Mouse (Mus musculus): ENCODE results near the gene Kdelr1.
A peak's percentile ranks its signal among the peaks of the same experiment; 100 is the strongest.
"Not testable (repeated sequence)": the region's sequence is repeated elsewhere in the genome, so short reads cannot be mapped to it uniquely, and the experiment has no call there.

The Kdelr1 gene

GRCm38 (mm10) chr7:45870282-45871058, 2.1 kb upstream of the Kdelr1 start:
- no peak for DNase-seq (ENCODE audit: low read depth, low spot score)

DNA sequence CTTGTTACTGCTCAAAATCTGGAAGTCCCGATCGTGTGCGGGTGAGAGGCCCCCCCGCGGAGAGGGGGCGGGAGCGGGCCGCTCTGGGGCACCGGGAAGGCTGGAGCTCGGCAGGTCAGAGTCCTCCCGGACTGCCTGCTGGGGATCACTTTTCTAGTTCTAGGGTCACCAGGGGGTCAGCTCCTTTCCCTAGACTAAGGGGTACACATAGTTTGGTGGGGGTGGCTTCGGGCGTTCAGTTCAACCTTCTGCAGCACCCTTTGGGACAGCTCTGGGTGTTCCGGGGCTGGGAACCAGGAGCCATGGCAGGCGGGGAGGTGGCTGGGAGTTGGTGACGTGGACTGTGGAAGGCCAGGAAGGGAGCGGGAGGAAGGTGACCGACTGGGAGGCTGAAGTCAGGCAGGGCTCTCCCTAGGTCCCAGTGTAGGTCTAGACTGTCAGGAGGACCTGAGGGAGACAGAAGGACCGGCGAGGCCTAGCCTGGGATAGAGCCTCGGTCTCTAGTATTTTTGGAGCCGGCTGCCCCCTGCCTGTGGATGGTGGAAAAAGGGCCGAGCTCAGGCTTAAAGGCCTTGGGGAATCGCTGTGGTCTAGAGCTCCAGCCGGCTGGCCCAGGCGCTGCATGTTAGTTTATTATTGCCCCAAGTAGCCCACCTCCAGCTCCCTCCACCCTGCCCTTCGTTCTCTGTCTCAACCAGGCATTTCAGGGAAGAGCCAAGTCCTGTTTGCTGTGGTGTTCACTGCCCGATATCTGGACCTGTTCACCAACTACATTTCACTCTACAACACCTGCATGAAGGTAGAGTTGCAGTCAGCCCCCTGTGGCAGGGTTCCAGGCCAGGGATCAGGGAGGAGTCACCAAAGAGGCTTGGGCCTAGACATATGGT, 732 bp downstream of the Kdelr1 start:
- DNase-seq (ENCODE audit: low read depth, low spot score) = peak; percentile 61

DNA sequence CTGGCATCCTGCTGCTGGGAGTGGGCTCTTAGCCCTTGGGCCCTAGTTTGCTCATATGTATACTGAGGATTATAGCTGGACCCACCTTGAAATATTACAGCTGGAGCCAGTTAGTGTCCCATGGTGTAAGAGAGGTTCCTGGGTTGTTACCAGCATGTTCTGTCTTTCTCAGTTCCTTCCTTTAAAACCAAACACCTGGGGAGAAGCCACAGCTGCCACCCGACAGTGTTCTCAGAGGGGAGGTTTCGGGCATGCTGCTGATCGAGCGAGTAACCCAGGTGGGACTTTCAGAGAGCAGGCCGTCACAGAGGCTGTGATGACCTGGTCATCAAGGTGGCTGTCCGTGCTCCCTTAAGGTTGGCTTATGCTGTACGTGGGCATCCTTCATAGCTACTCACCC, 4.3 kb downstream of the Kdelr1 start:
- no peak for DNase-seq (ENCODE audit: low read depth, low spot score)

DNA sequence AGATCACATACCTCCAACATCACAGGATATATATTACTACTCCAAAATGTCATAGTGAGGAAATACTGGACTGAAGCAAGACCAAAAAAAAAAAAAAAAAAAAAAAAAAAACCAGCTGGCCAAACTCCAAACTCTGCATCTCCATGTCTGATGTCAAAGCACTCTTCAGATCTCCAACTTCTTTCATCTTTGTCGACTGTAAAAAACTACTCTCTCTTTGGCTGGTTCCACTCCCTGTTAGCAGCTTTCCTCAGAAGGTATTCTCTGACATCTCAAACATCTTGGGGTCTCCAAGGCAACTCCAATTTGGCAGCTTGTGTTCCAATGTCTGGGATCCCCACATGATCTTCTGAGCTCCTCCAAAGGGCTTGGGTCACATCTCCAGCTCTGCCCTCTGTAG, 5.7 kb downstream of the Kdelr1 start, which contains the start of gene Grin2d:
Grin2d (minus strand) TSS at position 101 of the 400 bp plus-strand sequence.
- DNase-seq (ENCODE audit: low read depth, low spot score) = not testable (repeated sequence)

- peak; percentile 58 for DNase-seq (ENCODE audit: low read depth, low spot score)
Measured at GRCm38 (mm10) chr7:45880531-45880930, 8.0 kb downstream of the Kdelr1 start.

DNA sequence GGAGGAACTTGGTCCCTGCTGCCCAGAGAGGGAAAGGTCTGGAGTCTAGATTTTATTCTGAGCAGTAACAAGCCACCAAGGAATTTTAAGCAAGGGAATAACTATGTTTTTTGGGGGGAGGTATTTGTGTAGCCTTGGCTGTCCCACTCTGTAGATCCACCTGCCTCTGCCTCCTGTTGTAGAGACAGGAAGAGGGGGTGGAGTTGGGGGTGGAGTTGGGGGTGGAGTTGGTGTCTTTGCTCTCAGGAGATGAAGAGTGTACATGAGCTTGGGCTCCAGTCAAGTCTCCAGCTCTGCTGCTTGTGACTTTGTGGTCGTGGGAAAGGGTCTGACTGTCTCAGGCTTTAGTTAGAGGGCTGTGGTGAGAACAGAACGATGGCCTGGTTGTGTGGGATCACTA, 8.4 kb downstream of the Kdelr1 start:
- DNase-seq (ENCODE audit: low read depth, low spot score) = peak; percentile 51

GRCm38 (mm10) chr7:45887246-45887645, 14.7 kb downstream of the Kdelr1 start:
- no peak for DNase-seq (ENCODE audit: low read depth, low spot score)

- DNase-seq (ENCODE audit: low read depth, low spot score) = no peak
Measured at GRCm38 (mm10) chr7:45892651-45893050, 20.1 kb downstream of the Kdelr1 start.

GRCm38 (mm10) chr7:45895931-45896516, 23.5 kb downstream of the Kdelr1 start:
- no peak for DNase-seq (ENCODE audit: low read depth, low spot score)

GRCm38 (mm10) chr7:45896517-45897257, 24.1 kb downstream of the Kdelr1 start, which contains the start of the genes Syngr4 and Tmem143:
TSS of gene Syngr4 (minus strand) at chr7:45896714.
TSS of gene Tmem143 (plus strand) at chr7:45896941.
- DNase-seq (ENCODE audit: low read depth, low spot score) = peak; percentile 99

- DNase-seq (ENCODE audit: low read depth, low spot score) = peak; percentile 90
Measured at GRCm38 (mm10) chr7:45897258-45897757, 24.7 kb downstream of the Kdelr1 start.

DNA sequence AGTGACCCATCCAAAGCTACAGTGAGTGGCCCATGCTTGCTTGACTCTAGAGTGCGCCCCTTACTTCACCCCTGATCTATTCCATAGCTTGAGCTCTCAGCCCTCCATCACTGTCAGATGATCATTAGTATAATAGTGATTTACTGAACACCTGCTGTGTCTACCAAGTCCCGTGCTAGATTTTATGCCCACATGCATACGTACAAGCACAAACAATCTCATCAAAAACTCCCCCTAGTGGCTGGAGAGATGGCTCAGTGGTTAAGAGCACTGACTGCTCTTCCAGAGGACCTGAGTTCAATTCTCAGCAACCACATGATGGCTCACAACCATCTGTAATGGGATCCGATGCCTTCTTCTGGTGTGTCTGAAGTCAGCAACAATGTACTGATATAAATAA, 25.6 kb downstream of the Kdelr1 start:
- DNase-seq (ENCODE audit: low read depth, low spot score) = peak; percentile 75

- DNase-seq (ENCODE audit: low read depth, low spot score) = peak; percentile 87
Measured at GRCm38 (mm10) chr7:45901562-45901961, 29.0 kb downstream of the Kdelr1 start.

DNA sequence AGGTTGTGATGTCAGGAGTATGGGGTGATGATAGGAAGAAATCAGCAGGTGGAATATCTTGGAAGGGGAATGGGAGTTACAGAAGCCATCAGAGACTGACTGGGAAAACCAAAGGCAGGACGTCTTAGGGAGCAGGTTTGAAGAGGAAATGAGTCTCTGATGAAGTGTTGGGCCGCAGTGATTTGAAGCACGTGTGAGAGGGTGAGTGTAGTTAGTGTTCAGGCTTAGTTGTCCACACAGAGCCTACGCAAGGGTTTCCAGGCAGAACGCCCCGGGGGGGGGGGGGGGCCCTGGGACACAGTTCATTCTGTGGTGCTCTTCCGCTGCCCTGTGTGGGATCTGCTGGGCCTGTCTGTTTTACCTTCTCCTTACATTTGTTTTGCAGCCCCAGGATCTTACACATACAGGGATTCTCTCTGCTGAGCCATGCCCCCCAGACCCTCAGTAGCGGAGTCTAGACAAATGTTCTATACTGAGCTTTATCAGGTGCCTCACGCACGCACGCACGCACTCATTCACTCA, 30.0 kb downstream of the Kdelr1 start:
- DNase-seq (ENCODE audit: low read depth, low spot score) = peak; percentile 21

DNA sequence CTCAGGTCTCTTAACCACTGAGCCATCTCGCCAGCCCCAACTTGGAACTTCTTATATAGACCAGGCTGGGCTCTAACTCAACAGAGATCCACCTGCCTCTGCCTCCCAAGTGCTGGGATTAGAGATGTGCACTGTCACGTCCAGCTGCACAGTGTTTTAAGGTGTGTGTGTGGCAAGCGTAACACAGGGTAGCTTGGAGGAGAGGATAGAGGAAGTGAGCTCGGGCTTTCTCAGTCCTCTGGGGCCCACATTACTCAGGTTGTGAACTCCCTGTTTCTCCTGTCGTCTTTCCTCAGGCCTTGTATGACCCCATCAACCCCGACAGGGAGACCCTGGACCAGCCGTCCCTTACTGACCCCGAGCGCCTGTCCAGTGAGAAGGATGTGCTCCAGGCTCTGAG, 34.0 kb downstream of the Kdelr1 start:
- DNase-seq (ENCODE audit: low read depth, low spot score) = no peak

- no peak for DNase-seq (ENCODE audit: low read depth, low spot score)
Measured at GRCm38 (mm10) chr7:45908384-45908783, 35.8 kb downstream of the Kdelr1 start.

- DNase-seq (ENCODE audit: low read depth, low spot score) = no peak
Measured at GRCm38 (mm10) chr7:45909145-45909544, 36.6 kb downstream of the Kdelr1 start.

GRCm38 (mm10) chr7:45914067-45914466, 41.5 kb downstream of the Kdelr1 start:
- no peak for DNase-seq (ENCODE audit: low read depth, low spot score)

DNA sequence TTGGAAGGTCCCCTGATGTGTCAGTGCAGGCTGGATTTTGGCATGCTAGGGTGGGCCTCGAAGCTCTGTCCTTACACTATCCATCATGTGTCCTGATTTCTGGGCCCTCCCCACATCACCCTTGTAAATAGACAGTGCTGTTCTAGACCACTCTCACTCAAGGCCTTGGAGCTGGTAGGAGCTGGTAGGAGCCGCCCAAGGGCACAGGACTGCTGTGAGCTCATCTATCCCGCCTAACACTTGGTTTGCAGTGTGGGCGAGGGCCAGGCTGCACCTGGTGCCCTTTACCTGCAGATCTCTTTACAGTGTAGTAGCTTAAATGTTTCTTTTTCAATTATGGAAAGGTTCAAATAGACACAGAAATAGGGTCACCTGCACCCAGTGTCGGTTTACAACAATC, 42.4 kb downstream of the Kdelr1 start:
- DNase-seq (ENCODE audit: low read depth, low spot score) = no peak

- DNase-seq (ENCODE audit: low read depth, low spot score) = peak; percentile 87
Measured at GRCm38 (mm10) chr7:45916056-45917003, 43.8 kb downstream of the Kdelr1 start.
